Comparison of ENCODE assay signal across 28 mouse cellular contexts in the genomic region with DNA sequence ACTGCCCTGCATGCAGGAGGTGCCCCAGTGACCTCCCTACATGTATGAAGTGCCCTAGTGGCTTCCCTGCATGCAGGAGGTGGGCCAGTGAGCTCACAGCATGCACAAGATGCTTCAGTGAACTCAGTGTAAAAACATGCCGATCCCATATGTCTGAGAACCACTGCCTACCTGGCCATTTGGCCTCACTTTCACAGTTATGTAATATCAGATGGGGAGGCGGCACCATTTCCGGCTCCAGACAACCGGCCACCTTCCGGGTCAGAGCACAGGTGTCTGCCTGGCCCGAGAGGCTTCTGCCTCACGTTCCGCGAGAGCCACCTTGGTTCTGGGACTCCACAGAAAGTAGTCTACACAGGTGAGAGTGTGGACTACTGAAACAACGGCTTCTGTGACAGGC.
DNase-seq lines count a peak whose midpoint lies in the region; ATAC-seq and TF ChIP-seq lines count a peak whose summit lies in the region.
"Had no signal": no experiment of that assay in that cellular context is flagged by ENCODE, and none has a peak within 500 bp of the region (broad histone marks: within the 10 kb centered on the region; RNA-seq: fewer than 3 reads in every experiment).

No protein-coding gene starts in this region.

- 46% methylated on average over 10 of the region's 10 CpGs for WGBS in cerebellum, adult 2 months

- no peak for ATAC-seq in granulocyte monocyte progenitor cell, adult 5-6 weeks (replicated peaks; ENCODE audit: poor library complexity, severe bottlenecking)
- ATAC-seq: forebrain, embryonic 15.5 days; hindbrain, postnatal 0 days; intestine, postnatal 0 days; Patski had no signal

- H3K4me3 ChIP-seq in cerebellum, adult 2 months (replicated peaks; ENCODE audit: insufficient read depth, low read depth, low read length), result no peak overlapping the region
- H3K4me3 ChIP-seq: embryonic facial prominence, embryonic 10.5 days; embryonic facial prominence, embryonic 13.5 days; erythroblast, embryonic 14.5 days; forebrain, embryonic 12.5 days; forebrain, embryonic 15.5 days; heart, embryonic 12.5 days; heart, embryonic 15.5 days had no signal

- no peaks in the 10 kb centered on the region for H3K27me3 ChIP-seq in cerebellum, adult 2 months (ENCODE audit: control insufficient read depth, insufficient read depth, low read length)
- H3K27me3 ChIP-seq: CH12.LX; embryonic facial prominence, embryonic 13.5 days; forebrain, embryonic 12.5 days; forebrain, embryonic 15.5 days; heart, embryonic 12.5 days; heart, embryonic 15.5 days; Patski had no signal

- TF ChIP-seq CTCF in cerebellum, adult 2 months (IDR thresholded peaks at IDR 0.05; ENCODE audit: borderline replicate concordance, insufficient read depth, low read depth, low read length), result no peak

- H3K27ac ChIP-seq in cerebellum, adult 2 months (ENCODE audit: insufficient read depth, low read length), result no peak overlapping the region
- H3K27ac ChIP-seq: embryonic facial prominence, embryonic 10.5 days; embryonic facial prominence, embryonic 13.5 days; forebrain, embryonic 12.5 days; forebrain, embryonic 15.5 days; heart, embryonic 15.5 days; hindbrain, embryonic 14.5 days; hindbrain, postnatal 0 days had no signal

- TF ChIP-seq POLR2A in cerebellum, adult 2 months (IDR thresholded peaks at IDR 0.05; ENCODE audit: borderline replicate concordance, insufficient read depth, low read length), result no peak

- DNase-seq in cerebellum, adult 11-12 months, result peak; percentile 28
- DNase-seq in cerebellum, adult 8-10 months, result no peak
- DNase-seq in cerebellum, adult 2 months, result peak; percentile 23 to 42
- DNase-seq in cerebellum, adult 9-11 months, result peak; percentile 33
- peak; percentile 56 to 69 for DNase-seq in cerebellum, postnatal 25 days
- DNase-seq in embryo, embryonic 10 days (ENCODE audit: low spot score), result no peak
- DNase-seq: adrenal gland, postnatal 10 days; adrenal gland, postnatal 36 days; B cell, adult 2 months; embryo, embryonic 11 days; gastrocnemius, postnatal 14 days; heart, adult 18-20 months; heart, postnatal 10 days; heart, postnatal 4 days; kidney, adult 2 months had no signal

- H3K4me1 ChIP-seq in cerebellum, adult 2 months (ENCODE audit: control insufficient read depth, insufficient read depth, low read length), result no peaks in the 10 kb centered on the region
- H3K4me1 ChIP-seq: embryonic facial prominence, embryonic 10.5 days; embryonic facial prominence, embryonic 13.5 days; forebrain, embryonic 12.5 days; forebrain, embryonic 15.5 days; heart, embryonic 12.5 days; heart, embryonic 15.5 days had no signal

Comparison
In these comparisons a context has a peak if more than half of its experiments do, and no peak if none do; other contexts are left out.
1. DNase-seq: peak in cerebellum, adult 11-12 months (single experiment), cerebellum, adult 2 months (2 of 2), cerebellum, adult 9-11 months (single experiment) and cerebellum, postnatal 25 days (2 of 2); none in cerebellum, adult 8-10 months (single experiment) and embryo, embryonic 10 days (single experiment).